Mouse (Mus musculus) liver, postnatal 0 days (tissue): ENCODE results near the gene Tas2r115. TPM values are rescaled to one million over a fixed set of nuclear protein-coding genes. Genes with fewer than 3 reads are reported as not detected.
"Not testable (repeated sequence)": the region's sequence is repeated elsewhere in the genome, so short reads cannot be mapped to it uniquely, and the experiment has no call there.

Experiments used
- ATAC-seq: fragments of 200-750 bp; cut with Nextera tagmentation; 2 replicates; pipeline ENCODE4 v1.8.0; 2017; ENCODE audit warnings: mild to moderate bottlenecking, moderate library complexity
- DNase-seq: peaks from one replicate; pipeline ENCODE4 v3.0.0-alpha.2; 2016
- H3K27ac ChIP-seq: fragments of 300-500 bp; sonication (generic); 2 replicates; pipeline ENCODE4 v1.5.1; 2014; ENCODE audit warnings: antibody characterized with exemption, moderate library complexity, mild to moderate bottlenecking, low read depth
- H3K27me3 ChIP-seq: fragments of 300-500 bp; sonication (generic); 2 replicates; pipeline ENCODE4 v1.6.1; 2014; ENCODE audit warnings: low read length, control low read depth, mixed read lengths; ENCODE audit not compliant: insufficient read depth
- H3K36me3 ChIP-seq: fragments of 300-500 bp; sonication (generic); replicated peaks from 2 replicates; pipeline ENCODE4 v1.6.1; 2014; ENCODE audit warnings: mild to moderate bottlenecking, control low read depth, low read length, moderate library complexity, mixed read lengths; ENCODE audit not compliant: insufficient read depth
- H3K4me1 ChIP-seq: fragments of 300-500 bp; sonication (generic); 2 replicates; pipeline ENCODE4 v1.6.1; 2014; ENCODE audit warnings: antibody characterized with exemption, mild to moderate bottlenecking, control low read depth; ENCODE audit not compliant: insufficient read depth
- H3K4me2 ChIP-seq: fragments of 300-500 bp; sonication (generic); 2 replicates; pipeline ENCODE4 v1.6.1; 2014; ENCODE audit warnings: low read depth, mild to moderate bottlenecking, low read length, moderate library complexity, mixed read lengths
- H3K4me3 ChIP-seq: fragments of 300-500 bp; sonication (generic); 2 replicates; pipeline ENCODE4 v1.5.1; 2014; ENCODE audit warnings: low read depth, low read length
- H3K9ac ChIP-seq: fragments of 300-500 bp; sonication (generic); replicated peaks from 2 replicates; pipeline ENCODE4 v1.6.1; 2014; ENCODE audit warnings: mild to moderate bottlenecking, moderate library complexity
- H3K9me3 ChIP-seq: fragments of 300-500 bp; sonication (generic); 2 replicates; pipeline ENCODE4 v1.6.1; 2016; ENCODE audit warnings: mild to moderate bottlenecking, control low read depth, low read length, mixed read lengths
- CTCF ChIP-seq: sonication (generic); IDR thresholded peaks from 2 replicates; pipeline ENCODE4 v1.5.1; 2016; ENCODE audit warnings: antibody characterized with exemption, low read depth
- EP300 ChIP-seq: IDR thresholded peaks from 2 replicates; pipeline ENCODE4 v1.6.1; 2016; ENCODE audit warnings: antibody characterized with exemption, low read depth, mild to moderate bottlenecking
- WGBS: fragments of 180-500 bp; shearing (Covaris S2); extraction: QIAGEN DNeasy Blood & Tissue Kit; methylation state at CpG from one replicate; pipeline ENCODE4 v1.1.7; 2014; ENCODE audit not compliant: insufficient replicate concordance; 5-methylcytosine and 5-hydroxymethylcytosine counted together
- polyA plus RNA-seq: library from polyadenylated mRNA; unstranded; fragments of >200 nt; fragmentation: Nextera tagmentation; extraction: Ambion mirVana; gene quantifications from 2 replicates; pipeline ENCODE4 v1.2.1, GENCODE M21; 2015

Gene Tas2r115
- polyA plus RNA-seq, 1 experiment from 2014 or later = not detected

- Histone ChIP-seq H3K36me3 (no peaks in the 10 kb centered on the region), H3K27me3 (no peaks in the 10 kb centered on the region), H3K4me2 (no peak within 1 kb of the TSS), H3K27ac (no peak within 1 kb of the TSS), H3K4me1 (no peaks in the 10 kb centered on the region), H3K9ac (no peak within 1 kb of the TSS), H3K9me3 (no peaks in the 10 kb centered on the region), H3K4me3 (no peak within 1 kb of the TSS)
- DNase-seq (no peak), ATAC-seq (no peak)
- no peak for TF ChIP-seq CTCF
- no peak for TF ChIP-seq EP300
- 64% methylated on average over 1 of the region's 1 CpGs for WGBS
These were observed 36.9 kb downstream of the Tas2r115 start, which contains the start of gene Tas2r121 for GRCm38 (mm10) chr6:132700907-132701306. Gene Tas2r121, minus strand, starts transcription at chr6:132701007.

GRCm38 (mm10) chr6:132691596-132691995 is 46.2 kb downstream of the Tas2r115 start:
- WGBS = 74% methylated on average over 7 of the region's 7 CpGs
- not testable (repeated sequence) for H3K27me3 ChIP-seq, ATAC-seq

More at GRCm38 (mm10) chr6:132691596-132691995, 46.2 kb downstream of the Tas2r115 start:
- DNase-seq, H3K4me2 ChIP-seq, H3K27ac ChIP-seq, H3K9ac ChIP-seq, H3K4me3 ChIP-seq, H3K36me3 ChIP-seq, H3K4me1 ChIP-seq, H3K9me3 ChIP-seq: not testable (repeated sequence)

Other genes with a start within 250 kb of the Tas2r115 start
- not detected in 2 replicates for gene Prh1, start 168.2 kb downstream of the Tas2r115 start, polyA plus RNA-seq
- gene Prp2, start 142.1 kb downstream of the Tas2r115 start, polyA plus RNA-seq = not detected in 2 replicates
- gene A630073D07Rik, start 86.5 kb downstream of the Tas2r115 start, polyA plus RNA-seq = not detected in 2 replicates
- not detected in 2 replicates for gene Tas2r120, start 81.1 kb downstream of the Tas2r115 start, polyA plus RNA-seq
- gene Tas2r121, start 37.0 kb downstream of the Tas2r115 start, polyA plus RNA-seq = not detected in 2 replicates
- not detected in 2 replicates for gene Tas2r122, start 26.1 kb downstream of the Tas2r115 start, polyA plus RNA-seq
- gene Tas2r124, start 16.7 kb upstream of the Tas2r115 start, polyA plus RNA-seq = not detected in 2 replicates
- gene Tas2r102, start 24.1 kb upstream of the Tas2r115 start, polyA plus RNA-seq = not detected in 2 replicates
- not detected in 2 replicates for gene Tas2r136, start 40.1 kb upstream of the Tas2r115 start, polyA plus RNA-seq
- not detected in 2 replicates for gene Tas2r117, start 64.8 kb upstream of the Tas2r115 start, polyA plus RNA-seq
- gene Tas2r123, start 109.1 kb upstream of the Tas2r115 start, polyA plus RNA-seq = not detected in 2 replicates
- not detected in 2 replicates for gene Tas2r116, start 117.4 kb upstream of the Tas2r115 start, polyA plus RNA-seq
- gene Tas2r110, start 130.0 kb upstream of the Tas2r115 start, polyA plus RNA-seq = not detected in 2 replicates
- not detected in 2 replicates for gene Tas2r113, start 155.0 kb upstream of the Tas2r115 start, polyA plus RNA-seq
- not detected in 2 replicates for gene Tas2r125, start 171.6 kb upstream of the Tas2r115 start, polyA plus RNA-seq
- not detected in 2 replicates for gene Tas2r129, start 213.1 kb upstream of the Tas2r115 start, polyA plus RNA-seq
- not detected in 2 replicates for gene Tas2r131, start 219.9 kb upstream of the Tas2r115 start, polyA plus RNA-seq
- not detected in 2 replicates for gene Tas2r109, start 242.9 kb upstream of the Tas2r115 start, polyA plus RNA-seq